Mouse (Mus musculus) heart, embryonic 10.5 days (tissue): Measurements from ENCODE around the gene Lrrc34. TPM values are rescaled to one million over a fixed set of nuclear protein-coding genes. Genes with fewer than 3 reads are reported as not detected.
A peak's percentile ranks its signal among the peaks of the same experiment; 100 is the strongest.

Source experiments
- DNase-seq: peaks from one replicate; pipeline ENCODE4 v3.0.0-alpha.2; 2017; ENCODE audit warnings: low spot score
- H3K27ac ChIP-seq: fragments of 300-500 bp; sonication (generic); 2 replicates; pipeline ENCODE4 v1.5.1; 2016; ENCODE audit warnings: mild to moderate bottlenecking
- H3K27me3 ChIP-seq: fragments of 300-500 bp; sonication (generic); 2 replicates; pipeline ENCODE4 v1.6.1; 2016; ENCODE audit warnings: mild to moderate bottlenecking; ENCODE audit not compliant: poor library complexity, insufficient read depth, severe bottlenecking
- H3K36me3 ChIP-seq: fragments of 300-500 bp; sonication (generic); 2 replicates; pipeline ENCODE4 v1.6.1; 2016; ENCODE audit warnings: mild to moderate bottlenecking, moderate library complexity
- H3K4me1 ChIP-seq: fragments of 300-500 bp; sonication (generic); 2 replicates; pipeline ENCODE4 v1.6.1; 2016; ENCODE audit warnings: mild to moderate bottlenecking
- H3K4me3 ChIP-seq: fragments of 300-500 bp; sonication (generic); 2 replicates; pipeline ENCODE4 v1.5.1; 2016; ENCODE audit warnings: mild to moderate bottlenecking, moderate library complexity
- H3K9me3 ChIP-seq: fragments of 300-500 bp; sonication (generic); 2 replicates; pipeline ENCODE4 v1.6.1; 2016; ENCODE audit warnings: mild to moderate bottlenecking, moderate library complexity
- WGBS: fragments of 180-500 bp; shearing (Covaris S2); methylation state at CpG from one replicate; pipeline ENCODE4 v1.1.7; 2016; 5-methylcytosine and 5-hydroxymethylcytosine counted together
- polyA plus RNA-seq: library from polyadenylated mRNA; unstranded; fragments of >200 nt; fragmentation: Nextera tagmentation; extraction: Ambion mirVana; gene quantifications from 2 replicates; pipeline ENCODE4 v1.2.1, GENCODE M21; 2016

The Lrrc34 gene
- polyA plus RNA-seq, 1 experiment from 2014 or later: 1.5 TPM

- no peaks in the 10 kb centered on the region for H3K4me1 ChIP-seq
- DNase-seq: no peak
- no peaks in the 10 kb centered on the region for H3K9me3 ChIP-seq
- no peaks in the 10 kb centered on the region for H3K27me3 ChIP-seq
- no peaks in the 10 kb centered on the region for H3K36me3 ChIP-seq
- WGBS: 52% methylated on average over 3 of the region's 3 CpGs
- no peak overlapping the region for H3K4me3 ChIP-seq
- no peak overlapping the region for H3K27ac ChIP-seq
Measured at GRCm38 (mm10) chr3:30633681-30634080, 14.0 kb downstream of the Lrrc34 start.

- Histone ChIP-seq H3K27me3 (no peaks in the 10 kb centered on the region), H3K27ac (no peak overlapping the region), H3K9me3 (no peaks in the 10 kb centered on the region), H3K4me1 (no peaks in the 10 kb centered on the region), H3K36me3 (peaks cover 28% of the 10 kb centered on the region), H3K4me3 (no peak overlapping the region)
- DNase-seq: no peak
- WGBS: 77% methylated on average over 8 of the region's 8 CpGs
Measured at GRCm38 (mm10) chr3:30620132-30620531, 27.5 kb downstream of the Lrrc34 start.

- Histone ChIP-seq H3K4me3 (no peak overlapping the region), H3K4me1 (no peaks in the 10 kb centered on the region), H3K27ac (no peak overlapping the region), H3K36me3 (peaks cover 86% of the 10 kb centered on the region), H3K9me3 (no peaks in the 10 kb centered on the region), H3K27me3 (no peaks in the 10 kb centered on the region)
- DNase-seq: no peak
- WGBS: 94% methylated on average over 4 of the region's 4 CpGs
Measured at GRCm38 (mm10) chr3:30610930-30611329, 36.7 kb downstream of the Lrrc34 start.

GRCm38 (mm10) chr3:30608999-30609398, 38.7 kb downstream of the Lrrc34 start:
- WGBS: 90% methylated on average over 3 of the region's 3 CpGs

GRCm38 (mm10) chr3:30603256-30603655, 44.4 kb downstream of the Lrrc34 start:
- peaks cover 3% of the 10 kb centered on the region for H3K27me3 ChIP-seq
- peak overlapping the region; percentile 94 for H3K4me3 ChIP-seq
- H3K4me1 ChIP-seq: peaks cover 9% of the 10 kb centered on the region; the same call in 1 of the 2 replicates
- DNase-seq: no peak
- no peaks in the 10 kb centered on the region for H3K9me3 ChIP-seq
- peak overlapping the region; percentile 97; the same call in 1 of the 2 replicates for H3K27ac ChIP-seq
- peaks cover 27% of the 10 kb centered on the region for H3K36me3 ChIP-seq
- WGBS: 45% methylated on average over 10 of the region's 10 CpGs

More at GRCm38 (mm10) chr3:30608999-30609398, 38.7 kb downstream of the Lrrc34 start:
- Histone ChIP-seq H3K36me3 (peaks cover 79% of the 10 kb centered on the region), H3K9me3 (no peaks in the 10 kb centered on the region), H3K4me1 (no peaks in the 10 kb centered on the region), H3K27me3 (no peaks in the 10 kb centered on the region), H3K27ac (no peak overlapping the region), H3K4me3 (no peak overlapping the region)
- DNase-seq: no peak

- peak overlapping the region; percentile 97 for H3K27ac ChIP-seq
- under 1% methylated on average over 27 of the region's 27 CpGs for WGBS
- peak; percentile 93 for DNase-seq
Measured at GRCm38 (mm10) chr3:30602740-30603098, 45.0 kb downstream of the Lrrc34 start.

GRCm38 (mm10) chr3:30602065-30602739, 45.5 kb downstream of the Lrrc34 start, which contains the start of gene Mynn:
Gene Mynn (plus strand): TSS chr3:30602065.
- WGBS: under 1% methylated on average over 40 of the region's 40 CpGs
- H3K27me3 ChIP-seq: peaks cover 14% of the 10 kb centered on the region
- no peaks in the 10 kb centered on the region for H3K9me3 ChIP-seq
- H3K27ac ChIP-seq: peak within 1 kb of the TSS; percentile 97
- H3K4me3 ChIP-seq: peak within 1 kb of the TSS; percentile 94
- peak; percentile 99 for DNase-seq
- H3K36me3 ChIP-seq: peaks cover 17% of the 10 kb centered on the region
- peaks cover 9% of the 10 kb centered on the region; the same call in 1 of the 2 replicates for H3K4me1 ChIP-seq

More at GRCm38 (mm10) chr3:30602740-30603098, 45.0 kb downstream of the Lrrc34 start:
- peak overlapping the region; percentile 94 for H3K4me3 ChIP-seq
- peaks cover 9% of the 10 kb centered on the region; the same call in 1 of the 2 replicates for H3K4me1 ChIP-seq
- H3K9me3 ChIP-seq: no peaks in the 10 kb centered on the region
- H3K27me3 ChIP-seq: peaks cover 8% of the 10 kb centered on the region
- peaks cover 23% of the 10 kb centered on the region for H3K36me3 ChIP-seq

- peaks cover 14% of the 10 kb centered on the region for H3K36me3 ChIP-seq
- peaks cover 19% of the 10 kb centered on the region for H3K27me3 ChIP-seq
- H3K9me3 ChIP-seq: no peaks in the 10 kb centered on the region
- H3K27ac ChIP-seq: peak overlapping the region; percentile 97
- peaks cover 9% of the 10 kb centered on the region; the same call in 1 of the 2 replicates for H3K4me1 ChIP-seq
- WGBS: 1% methylated on average over 13 of the region's 13 CpGs
- peak overlapping the region; percentile 94 for H3K4me3 ChIP-seq
- DNase-seq: no peak
Measured at GRCm38 (mm10) chr3:30601610-30602064, 46.0 kb downstream of the Lrrc34 start.

GRCm38 (mm10) chr3:30601175-30601574, 46.5 kb downstream of the Lrrc34 start:
- peaks cover 9% of the 10 kb centered on the region; the same call in 1 of the 2 replicates for H3K4me1 ChIP-seq
- peak overlapping the region; percentile 97; the same call in 1 of the 2 replicates for H3K27ac ChIP-seq
- under 1% methylated on average over 17 of the region's 17 CpGs for WGBS
- peaks cover 19% of the 10 kb centered on the region for H3K27me3 ChIP-seq
- peaks cover 10% of the 10 kb centered on the region for H3K36me3 ChIP-seq
- no peaks in the 10 kb centered on the region for H3K9me3 ChIP-seq
- peak overlapping the region; percentile 94 for H3K4me3 ChIP-seq
- peak; percentile 92 for DNase-seq

GRCm38 (mm10) chr3:30600717-30601116, 47.0 kb downstream of the Lrrc34 start:
- Histone ChIP-seq H3K4me3 (peak overlapping the region; percentile 94), H3K27me3 (peaks cover 19% of the 10 kb centered on the region), H3K4me1 (peaks cover 9% of the 10 kb centered on the region; the same call in 1 of the 2 replicates), H3K9me3 (no peaks in the 10 kb centered on the region), H3K36me3 (peaks cover 10% of the 10 kb centered on the region), H3K27ac (no peak overlapping the region; the same call in 1 of the 2 replicates)
- under 1% methylated on average over 14 of the region's 14 CpGs for WGBS
- DNase-seq: peak; percentile 78

GRCm38 (mm10) chr3:30599711-30600545, 47.7 kb downstream of the Lrrc34 start, which contains the start of gene Actrt3:
Gene Actrt3 (minus strand): TSS chr3:30599939.
- Histone ChIP-seq H3K27me3 (peaks cover 19% of the 10 kb centered on the region), H3K4me1 (peaks cover 12% of the 10 kb centered on the region), H3K9me3 (no peaks in the 10 kb centered on the region), H3K36me3 (peaks cover 9% of the 10 kb centered on the region), H3K27ac (peak within 1 kb of the TSS; percentile 9; the same call in 1 of the 2 replicates), H3K4me3 (peak within 1 kb of the TSS; percentile 94)
- 2% methylated on average over 32 of the region's 32 CpGs for WGBS
- no peak for DNase-seq

- H3K36me3 ChIP-seq: no peaks in the 10 kb centered on the region
- WGBS: 84% methylated on average over 7 of the region's 7 CpGs
- H3K27me3 ChIP-seq: peaks cover 19% of the 10 kb centered on the region
- no peaks in the 10 kb centered on the region for H3K9me3 ChIP-seq
- peaks cover 8% of the 10 kb centered on the region for H3K4me1 ChIP-seq
- no peak overlapping the region for H3K4me3 ChIP-seq
- DNase-seq: no peak
- H3K27ac ChIP-seq: no peak overlapping the region
Measured at GRCm38 (mm10) chr3:30597271-30597670, 50.4 kb downstream of the Lrrc34 start.
